Mouse (Mus musculus) kidney, adult 9 months (tissue): ENCODE results near the gene Tmem229a.
A peak's percentile ranks its signal among the peaks of the same experiment; 100 is the strongest.

Experiments
- DNase-seq: peaks from one replicate; pipeline ENCODE4 v3.0.0; 2022

The Tmem229a gene

DNA sequence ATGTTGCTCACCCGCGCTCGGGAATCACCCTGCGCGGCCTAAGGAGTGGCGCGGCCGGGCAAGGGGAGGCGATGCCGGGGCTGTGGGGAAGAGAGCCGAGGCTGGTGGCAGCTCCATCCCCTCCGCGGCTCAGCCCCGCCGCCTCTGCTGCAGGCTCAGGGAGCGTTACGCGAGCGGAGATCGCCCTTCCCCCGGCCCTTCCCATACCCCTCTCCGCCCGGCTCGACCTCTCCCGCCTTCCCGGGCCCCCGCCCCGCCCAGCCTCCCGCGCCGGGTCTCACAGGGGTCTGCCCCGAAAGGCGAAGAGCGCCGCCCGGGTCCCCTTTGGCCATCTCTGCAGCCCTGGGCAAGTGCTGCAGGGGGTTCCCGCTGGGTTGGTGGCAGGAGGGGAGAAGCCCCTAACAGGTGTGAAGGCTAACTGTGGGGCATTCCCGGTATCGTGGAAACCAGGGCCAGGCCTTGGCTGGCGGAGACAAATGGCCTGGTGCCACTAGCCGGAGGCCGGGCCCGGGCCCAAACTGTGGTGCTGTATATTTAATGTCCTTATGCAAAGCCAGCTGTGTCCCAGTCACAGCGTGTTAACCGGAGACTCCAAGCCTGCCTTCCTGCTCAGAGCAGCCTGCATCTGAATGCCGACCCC is at the start of gene Tmem229a:
Gene Tmem229a, minus strand, starts transcription at position 352 of the 640 bp plus-strand sequence.
- peak; percentile 84 for DNase-seq

DNA sequence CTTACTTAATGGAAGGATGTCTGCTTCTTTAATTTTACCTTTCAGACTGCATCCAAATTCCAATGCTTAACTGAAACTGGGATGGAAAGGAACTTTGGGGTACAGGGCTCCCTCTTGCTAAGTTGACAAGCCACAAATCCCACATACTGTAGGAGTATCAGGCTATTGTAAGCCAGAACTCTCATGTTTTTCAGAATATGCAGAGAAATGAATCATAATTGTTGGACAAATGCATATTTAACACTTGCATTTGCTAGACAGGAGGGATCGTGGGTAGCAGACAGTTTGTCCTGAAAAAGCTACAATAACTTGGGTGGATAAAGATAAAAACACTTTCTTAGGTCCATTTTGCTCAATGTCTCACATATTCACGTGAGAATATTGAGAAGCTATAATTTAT is 37.7 kb upstream of the Tmem229a start:
- DNase-seq: no peak

DNA sequence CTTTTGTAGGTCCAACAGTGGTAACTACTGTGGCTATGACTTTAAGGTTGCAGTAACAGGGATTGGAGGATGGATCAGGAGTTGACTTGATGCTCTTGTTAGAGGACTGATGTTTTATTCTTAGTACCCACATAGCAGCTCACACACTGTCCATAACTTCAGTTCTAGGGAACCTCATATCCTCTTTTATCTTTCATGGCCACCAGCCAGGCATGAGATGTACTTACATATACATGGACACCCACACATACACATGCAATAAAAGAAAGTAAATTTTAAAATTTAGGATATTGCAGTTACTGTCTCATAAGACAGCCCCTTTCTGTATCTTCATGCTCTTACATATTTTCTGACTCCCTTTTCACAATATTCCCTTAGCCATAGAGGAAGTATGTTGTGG is 33.7 kb upstream of the Tmem229a start:
- DNase-seq: no peak

DNA sequence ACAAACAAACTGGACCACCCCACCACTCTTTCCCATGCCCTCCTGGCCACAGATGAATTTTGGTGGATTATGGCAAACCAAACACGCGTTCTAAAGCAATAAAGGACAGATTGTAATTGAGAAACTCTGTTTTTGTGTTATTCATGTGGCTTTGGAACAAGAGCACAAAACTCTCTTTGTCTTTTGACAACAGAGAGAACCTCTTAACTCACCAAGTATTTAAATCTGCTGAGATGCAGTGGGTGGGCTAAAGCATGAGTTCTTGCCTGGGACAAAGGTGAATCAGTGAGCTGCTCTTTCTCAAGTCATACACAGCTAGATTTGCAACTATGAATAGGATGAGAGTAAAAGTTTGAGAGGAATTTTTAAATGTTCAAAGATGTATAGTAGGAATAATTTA is 20.1 kb upstream of the Tmem229a start:
- DNase-seq: no peak

DNA sequence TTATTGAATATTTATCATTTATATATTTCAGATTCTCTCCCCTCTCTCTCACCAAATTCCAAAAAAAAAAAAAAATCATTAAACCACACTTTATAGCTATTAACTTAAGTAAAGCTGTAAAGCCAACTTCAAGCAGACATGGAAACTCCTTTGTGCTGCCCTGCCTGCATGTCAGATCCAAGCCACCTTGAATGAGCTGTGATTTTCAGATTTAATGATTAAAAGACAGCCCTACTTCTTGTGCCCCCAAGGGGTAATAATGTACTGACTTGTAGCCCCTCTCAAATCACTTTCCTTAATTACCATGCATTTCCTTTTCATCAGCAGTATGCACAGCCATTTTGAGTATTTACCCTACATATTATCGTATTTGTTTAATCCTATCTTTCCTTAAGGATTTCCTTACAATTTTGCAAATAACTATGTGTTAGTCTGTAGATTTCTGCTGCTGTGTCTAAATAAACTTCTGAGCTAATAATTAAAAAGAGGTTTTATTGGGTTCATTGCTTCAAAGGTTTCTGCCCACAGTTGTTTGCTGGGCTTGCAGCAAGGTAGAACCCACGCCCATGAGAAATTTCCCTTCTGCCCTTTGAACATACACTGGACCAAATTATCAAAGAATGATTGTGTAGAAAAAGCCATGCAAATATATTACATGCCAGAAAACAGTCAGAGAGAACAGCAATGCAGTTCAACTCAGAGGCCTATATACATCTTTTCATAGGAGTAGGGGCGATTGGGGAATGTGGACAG is 12.6 kb upstream of the Tmem229a start:
- peak; percentile 85 for DNase-seq

DNA sequence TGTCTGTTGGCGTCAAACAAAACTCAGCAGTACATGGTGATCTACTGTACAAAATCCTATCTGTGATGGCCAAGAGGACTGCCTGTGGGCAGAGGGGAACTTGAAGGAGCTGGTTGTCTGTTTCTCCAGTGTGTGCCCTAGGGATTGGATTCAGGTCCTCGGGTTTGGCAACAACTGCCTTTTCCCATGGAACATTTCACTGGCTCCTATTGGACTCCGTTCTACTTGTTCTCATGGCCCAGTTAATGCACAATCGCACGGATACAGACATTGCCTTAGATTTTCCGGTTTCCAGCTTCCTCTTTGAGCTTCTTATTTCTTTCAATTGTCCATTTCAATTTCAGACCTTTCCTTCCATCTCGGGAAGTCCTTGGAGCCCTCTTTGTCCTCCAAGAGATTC is 11.6 kb upstream of the Tmem229a start:
- DNase-seq: peak; percentile 77

DNA sequence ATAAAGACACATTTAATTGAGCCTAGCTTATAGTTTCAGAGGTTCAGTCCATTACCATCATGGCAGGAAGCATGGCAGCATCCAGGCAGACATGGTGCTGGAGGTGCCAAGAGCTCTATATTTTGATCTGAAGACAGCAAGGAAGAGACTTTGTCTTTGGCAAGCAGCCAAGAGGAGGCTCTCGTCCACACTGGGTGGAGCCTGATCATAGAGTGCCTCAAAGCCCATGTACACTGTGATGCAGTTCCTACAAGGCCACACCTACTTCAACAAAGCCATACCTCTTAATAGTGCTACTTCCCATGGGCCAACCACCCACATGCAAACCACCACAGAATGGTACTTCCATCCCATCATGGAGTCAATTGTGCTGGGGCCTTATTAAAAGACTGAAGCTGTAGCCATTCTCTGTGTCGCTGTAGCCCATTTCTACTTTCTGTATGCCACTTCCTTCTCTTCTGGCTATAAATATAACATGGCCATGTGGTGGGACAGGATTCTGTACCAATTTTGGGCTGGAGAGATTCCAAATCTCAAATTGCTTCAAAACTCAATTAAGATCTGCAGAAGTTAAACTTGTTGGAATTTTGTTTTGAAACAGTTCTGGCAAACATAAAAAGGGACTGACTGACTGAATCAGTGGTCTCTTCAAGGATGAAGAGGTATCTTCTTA is 10.0 kb upstream of the Tmem229a start:
- DNase-seq: no peak

DNA sequence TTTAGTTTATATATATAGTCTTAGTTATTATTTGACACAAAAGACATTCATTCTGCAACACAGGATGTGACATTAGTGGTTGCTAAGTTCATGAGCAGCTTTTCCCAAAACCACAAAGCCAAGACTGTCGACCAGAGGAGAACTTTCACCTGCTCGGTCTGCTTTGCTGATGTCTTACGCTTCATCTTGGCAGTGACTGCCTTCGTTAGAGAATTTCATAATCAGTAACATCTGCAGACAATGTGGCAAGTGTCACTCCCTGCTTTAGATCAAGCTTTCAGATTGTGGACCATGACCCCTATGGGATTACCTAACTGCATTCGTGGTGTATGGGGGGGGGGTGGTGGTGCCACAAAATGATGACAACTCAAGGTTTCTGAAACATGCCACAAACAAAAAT is 7.7 kb upstream of the Tmem229a start:
- peak; percentile 56 for DNase-seq

DNA sequence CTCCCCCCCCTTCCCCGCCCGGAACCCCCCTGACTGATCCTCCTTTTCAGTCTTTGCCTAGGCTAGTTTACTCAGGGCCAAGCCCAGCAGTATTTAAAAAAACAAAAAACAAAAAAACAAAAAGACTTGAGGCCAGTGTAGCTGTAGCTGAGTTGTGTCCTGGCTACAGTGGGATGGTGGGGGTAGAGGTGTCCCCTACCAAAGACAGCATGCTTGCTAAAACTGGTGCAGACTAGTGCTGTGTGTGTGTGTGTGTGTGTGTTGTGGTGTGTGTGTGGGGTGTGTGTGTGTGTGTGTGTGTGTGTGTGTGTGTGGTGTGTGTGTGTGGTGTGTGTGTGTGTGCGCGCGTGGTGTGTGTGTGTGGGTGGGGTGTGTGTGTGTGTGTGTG is 483 bp upstream of the Tmem229a start:
- no peak for DNase-seq

DNA sequence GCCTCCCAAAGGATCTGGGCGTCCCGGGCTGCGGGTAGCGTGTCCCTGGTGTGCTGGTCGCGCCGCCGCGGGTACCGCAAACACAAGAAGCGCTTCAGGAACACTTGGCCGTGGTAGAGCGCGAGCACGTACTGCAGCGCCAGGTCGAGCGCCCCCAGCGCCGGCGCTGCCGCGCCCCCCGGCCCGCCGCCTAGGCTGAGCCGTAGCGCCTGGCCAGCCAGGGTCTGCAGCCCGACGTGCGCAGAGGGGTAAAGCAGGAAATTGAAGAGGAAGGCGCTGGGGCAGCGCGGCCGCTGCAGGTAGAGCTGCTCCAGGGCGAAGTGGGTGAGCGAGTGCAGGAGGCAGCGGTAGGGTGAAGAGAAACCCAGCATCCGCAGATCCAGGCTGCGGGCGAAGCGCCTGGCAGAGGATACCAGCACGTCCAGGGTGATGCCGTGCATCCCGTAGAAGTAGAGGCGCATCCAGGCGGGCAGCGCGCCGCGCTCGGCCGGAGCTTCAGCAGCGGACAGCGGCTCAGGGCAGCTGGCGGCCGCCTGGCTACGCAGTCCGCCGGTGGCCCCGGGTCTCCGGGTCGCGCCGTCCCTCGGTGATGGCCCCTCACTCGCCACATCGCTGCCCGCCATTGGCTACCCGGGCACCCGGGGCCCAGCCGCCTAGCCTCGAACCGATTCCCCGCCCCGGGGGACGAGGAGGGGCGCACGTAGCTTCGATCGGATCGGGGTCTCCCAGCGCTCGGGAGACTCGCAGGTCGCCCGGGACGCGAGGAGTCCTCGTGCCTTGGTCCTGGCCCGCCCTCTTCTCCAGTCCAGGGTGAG is 759 bp downstream of the Tmem229a start:
- DNase-seq: no peak

DNA sequence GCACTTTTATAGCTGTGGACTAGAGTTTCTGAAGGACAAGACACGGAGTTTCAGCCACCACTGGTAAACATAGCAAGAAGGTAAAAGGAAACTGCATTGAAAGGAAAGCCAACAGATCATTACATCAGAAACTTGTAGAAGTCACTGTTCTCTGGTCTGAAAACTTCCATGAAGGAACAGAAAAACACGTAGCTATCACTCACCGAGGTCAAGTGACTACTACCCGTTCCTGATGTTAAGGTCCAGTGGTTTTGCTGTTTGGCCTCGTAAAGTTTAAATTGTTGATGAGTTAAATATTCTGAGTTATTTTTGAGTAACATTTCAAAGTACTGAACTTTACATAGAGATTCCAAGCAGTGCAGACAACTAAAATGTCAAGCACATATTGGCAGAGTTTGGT is 2.0 kb downstream of the Tmem229a start:
- DNase-seq: peak; percentile 79

DNA sequence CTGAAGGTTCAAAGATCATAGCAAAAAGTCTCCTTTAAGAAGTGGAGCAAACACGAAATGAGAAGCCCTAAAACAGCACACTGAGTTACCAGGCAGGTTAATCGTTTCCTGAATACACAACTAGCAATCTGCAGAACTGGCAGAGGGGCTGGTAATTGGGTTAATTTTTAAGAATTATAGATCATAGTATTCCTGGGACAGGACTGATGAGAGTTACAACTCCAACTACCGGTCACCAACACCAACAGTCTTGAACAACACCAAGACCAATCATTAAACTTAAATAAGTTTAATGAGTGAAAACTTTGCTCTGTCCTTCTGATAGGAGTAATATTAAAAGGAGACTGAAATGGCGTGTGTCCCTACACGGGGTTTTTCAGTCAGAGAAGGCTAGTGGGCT is 3.8 kb downstream of the Tmem229a start:
- DNase-seq: peak; percentile 95

DNA sequence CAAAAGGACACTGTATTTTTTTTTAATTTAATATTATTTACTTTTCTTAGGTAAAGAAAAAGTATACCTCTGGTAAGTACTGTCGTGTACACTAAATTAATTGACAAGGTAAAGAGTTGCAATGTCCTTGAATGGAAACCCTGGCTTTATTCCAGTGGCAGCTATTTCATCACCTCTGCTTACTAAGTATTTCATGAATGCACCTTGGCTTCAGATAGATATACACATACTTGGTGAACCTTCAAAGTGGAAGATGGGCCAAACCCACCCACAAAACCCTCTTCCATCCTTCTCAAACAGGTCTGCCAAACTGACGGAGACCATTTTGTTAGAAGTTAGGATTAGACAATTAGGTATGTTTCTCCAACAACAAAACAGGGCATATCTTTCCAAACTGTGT is 5.4 kb downstream of the Tmem229a start:
- DNase-seq: peak; percentile 53

DNA sequence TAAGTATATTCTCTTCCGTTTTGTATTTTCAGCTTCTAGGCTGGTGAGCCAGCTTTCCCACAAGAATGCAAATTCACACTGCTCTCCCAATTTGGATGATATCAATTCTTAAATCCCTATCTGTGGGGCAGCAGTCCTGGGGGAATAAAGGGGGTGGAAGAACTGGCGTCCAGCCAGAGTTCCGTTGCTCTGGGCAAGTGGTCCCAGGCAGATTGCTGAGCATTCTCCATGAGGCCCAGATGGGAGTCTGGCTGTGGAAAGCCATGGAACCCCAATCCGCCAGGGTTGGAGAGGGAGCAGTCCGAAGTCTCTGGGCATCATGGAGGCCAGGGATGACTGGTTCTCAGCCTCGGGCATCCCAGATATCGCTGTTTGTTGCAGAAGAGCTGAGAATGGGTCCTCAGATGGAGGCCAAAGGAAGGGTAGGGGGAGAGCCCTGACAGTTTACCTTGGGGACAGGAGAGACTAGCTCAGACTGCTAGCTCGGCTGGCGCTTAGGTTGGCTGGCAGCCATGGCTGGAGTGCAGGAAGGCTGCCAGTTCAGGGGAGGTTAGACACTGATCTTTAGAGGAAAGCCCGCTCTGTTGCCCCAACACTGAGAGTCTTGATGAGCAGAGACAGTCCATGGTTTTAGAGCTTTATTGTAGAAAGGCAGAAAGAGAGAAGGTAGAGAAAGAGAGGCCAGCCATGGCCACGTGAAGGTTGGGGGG is 30.9 kb downstream of the Tmem229a start:
- peak; percentile 56 for DNase-seq

DNA sequence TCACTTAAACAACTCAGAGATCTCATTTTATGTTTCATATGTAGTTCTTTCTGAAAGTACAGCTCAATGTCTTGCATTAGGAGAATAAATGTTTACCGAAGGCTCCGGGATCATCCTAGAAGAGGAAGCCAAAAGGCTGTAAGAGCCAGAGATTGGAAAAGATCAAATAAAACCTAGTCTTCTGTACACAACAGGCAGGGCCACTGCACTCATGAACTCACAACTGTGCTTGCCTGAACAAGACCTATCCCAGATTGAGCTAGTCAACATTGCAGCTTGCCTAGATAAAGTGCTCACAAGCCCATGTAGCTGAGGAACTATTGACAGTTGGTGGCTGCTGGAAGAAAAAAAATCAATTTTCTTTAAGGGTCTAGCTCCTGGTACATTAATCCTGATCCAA is 42.5 kb downstream of the Tmem229a start:
- DNase-seq: no peak

DNA sequence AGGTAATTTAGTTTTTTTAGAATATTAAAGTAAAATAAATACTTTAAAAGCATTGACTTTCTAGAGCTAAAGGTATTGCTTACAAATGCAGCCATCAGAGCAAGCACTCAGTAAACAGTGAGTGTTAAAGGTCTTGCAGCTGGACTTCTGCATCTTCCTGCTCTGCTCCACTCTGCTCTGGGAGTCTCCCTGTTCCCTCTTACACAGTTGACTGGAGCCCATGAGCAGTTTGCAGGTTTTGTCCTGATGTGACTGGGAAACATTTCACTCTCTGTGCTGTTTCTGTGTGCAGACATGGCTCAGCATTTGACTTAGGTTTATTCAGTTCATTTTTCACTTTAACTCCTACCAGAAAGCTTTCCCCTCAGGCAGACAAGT is 45.4 kb downstream of the Tmem229a start:
- DNase-seq: peak; percentile 72

DNA sequence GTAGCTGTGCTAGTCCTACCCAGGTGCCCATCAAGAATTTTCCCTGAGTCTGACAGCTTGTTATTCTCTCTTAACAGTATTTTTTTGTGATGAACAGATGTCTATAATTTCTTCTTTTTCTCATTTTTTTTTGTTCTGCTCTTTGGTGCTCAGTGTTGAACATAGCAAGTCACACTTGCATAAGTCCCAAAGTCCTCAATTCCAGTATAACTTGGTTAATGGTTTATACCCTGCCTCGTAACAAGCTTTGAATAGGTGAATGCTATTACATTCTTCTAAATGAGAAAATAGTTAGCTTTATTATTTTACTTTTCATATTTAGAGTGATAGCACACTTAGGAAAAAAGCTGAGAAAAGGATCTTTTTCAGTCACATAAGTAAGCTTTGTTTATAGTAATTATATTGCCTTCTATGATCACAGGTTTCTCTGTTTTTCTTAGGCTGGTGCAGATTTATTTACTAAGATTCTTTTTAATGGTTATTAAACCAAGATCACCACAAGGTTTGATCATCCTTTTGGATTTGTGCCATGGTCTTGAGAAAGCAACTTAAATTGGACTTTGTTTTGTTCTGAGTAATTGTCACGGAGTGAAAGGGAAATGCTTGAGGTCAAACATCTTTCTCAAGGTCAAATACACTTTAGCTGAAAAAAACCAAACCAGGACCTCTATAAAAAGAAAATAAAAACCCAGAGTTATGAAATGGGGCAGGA is 45.9 kb downstream of the Tmem229a start:
- peak; percentile 80 for DNase-seq

DNA sequence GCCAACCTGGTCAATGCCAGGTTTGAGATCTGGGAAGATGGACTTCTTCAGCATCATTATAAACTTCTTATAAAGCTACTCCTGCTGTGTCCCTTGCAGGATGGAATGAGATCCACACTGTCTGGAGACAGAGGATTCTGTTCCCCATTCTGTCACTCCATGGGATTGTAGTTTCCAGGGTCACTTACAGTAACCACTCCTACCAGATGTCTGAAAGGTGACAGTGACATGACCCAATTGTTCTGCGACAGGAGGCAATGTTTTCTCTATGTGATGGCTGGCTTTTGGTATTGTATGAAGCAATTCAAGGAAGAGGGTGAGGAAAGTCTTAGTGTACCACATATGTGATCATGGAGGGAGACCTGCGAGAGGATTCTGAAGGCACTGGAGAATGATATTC is 48.3 kb downstream of the Tmem229a start:
- DNase-seq: no peak

DNA sequence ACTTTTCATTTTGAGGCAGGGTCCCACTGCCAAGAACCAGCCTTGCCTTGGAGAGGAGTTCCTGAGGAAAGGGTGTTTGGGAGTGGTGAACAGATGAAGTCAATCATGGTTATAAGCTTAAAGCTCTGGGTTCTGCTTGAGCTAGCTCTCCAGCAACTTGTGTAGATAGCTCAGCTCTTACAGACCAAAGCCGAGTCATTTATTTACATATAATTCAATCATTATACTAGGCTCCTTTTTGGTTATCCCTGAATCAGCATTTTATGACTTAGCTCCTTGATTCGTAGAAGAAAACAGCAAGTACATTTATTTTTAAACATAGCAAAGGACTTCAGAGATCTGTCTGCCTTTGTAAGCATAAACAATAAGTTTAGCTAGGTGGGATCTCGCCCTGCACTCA is 51.0 kb downstream of the Tmem229a start:
- DNase-seq: peak; percentile 55
